Mouse (Mus musculus): Measurements from ENCODE around the gene Aldh6a1. TPM values are rescaled to one million over a fixed set of nuclear protein-coding genes. Genes with fewer than 3 reads are reported as not detected.

Aldh6a1 gene
- total and polyA plus RNA-seq, 2 experiments from 2014 or later: 37.4 to 41.3 TPM

GRCm38 (mm10) chr12:84382369-84382768, 68.4 kb downstream of the Aldh6a1 start:
- Histone ChIP-seq H3K4me2 (ENCODE audit: low read depth, low read length, poor library complexity, severe bottlenecking) (no peak overlapping the region), H3K27me3 (ENCODE audit: insufficient read depth, low read length) (no peaks in the 10 kb centered on the region), H3K9me3 (ENCODE audit: low read length) (no peaks in the 10 kb centered on the region), H3K4me3 (ENCODE audit: low read depth, low read length) (no peak overlapping the region), H3K9ac (replicated peaks; ENCODE audit: low read length, poor library complexity, severe bottlenecking) (no peak overlapping the region), H3K4me1 (ENCODE audit: insufficient read depth, low read length) (no peaks in the 10 kb centered on the region), H3K36me3 (ENCODE audit: insufficient read depth, low read length) (peaks cover 19% of the 10 kb centered on the region; the same call in 1 of the 2 replicates), H3K27ac (ENCODE audit: low read depth, low read length) (no peak overlapping the region)
- no peak for ATAC-seq (ENCODE audit: low FRiP score)
- no peak for DNase-seq (ENCODE audit: low spot score)
- TF ChIP-seq CTCF (IDR thresholded peaks at IDR 0.05): no peak
- WGBS: 88% methylated on average over 4 of the region's 4 CpGs

Other genes starting within 250 kb of the Aldh6a1 start
- 8.5 and 15.6 TPM in 2 replicates for gene Elmsan1, start 232.1 kb downstream of the Aldh6a1 start, total RNA-seq (2014; rRNA removed)
- 2.0 and 3.0 TPM in 2 replicates for gene Elmsan1, start 232.1 kb downstream of the Aldh6a1 start, polyA plus RNA-seq (2015; fragmentation: Nextera tagmentation; extraction: Ambion mirVana)
- gene Ptgr2, start 165.8 kb downstream of the Aldh6a1 start, total RNA-seq (2014; rRNA removed): 13.6 and 16.5 TPM in 2 replicates
- gene Ptgr2, start 165.8 kb downstream of the Aldh6a1 start, polyA plus RNA-seq (2015; fragmentation: Nextera tagmentation; extraction: Ambion mirVana): 18.8 and 19.6 TPM in 2 replicates
- 55.9 and 60.4 TPM in 2 replicates for gene Zfp410, start 134.2 kb downstream of the Aldh6a1 start, total RNA-seq (2014; rRNA removed)
- gene Zfp410, start 134.2 kb downstream of the Aldh6a1 start, polyA plus RNA-seq (2015; fragmentation: Nextera tagmentation; extraction: Ambion mirVana): 44.7 and 48.5 TPM in 2 replicates
- gene Coq6, start 89.3 kb downstream of the Aldh6a1 start, total RNA-seq (2014; rRNA removed): 56.6 and 60.9 TPM in 2 replicates
- 40.6 and 41.6 TPM in 2 replicates for gene Coq6, start 89.3 kb downstream of the Aldh6a1 start, polyA plus RNA-seq (2015; fragmentation: Nextera tagmentation; extraction: Ambion mirVana)
- gene Fam161b, start 89.2 kb downstream of the Aldh6a1 start, total RNA-seq (2014; rRNA removed): 10.4 and 12.5 TPM in 2 replicates
- gene Fam161b, start 89.2 kb downstream of the Aldh6a1 start, polyA plus RNA-seq (2015; fragmentation: Nextera tagmentation; extraction: Ambion mirVana): 11.4 and 14.1 TPM in 2 replicates
- gene Entpd5, start 42.0 kb downstream of the Aldh6a1 start, total RNA-seq (2014; rRNA removed): 15.6 and 15.9 TPM in 2 replicates
- 12.4 and 14.1 TPM in 2 replicates for gene Entpd5, start 42.0 kb downstream of the Aldh6a1 start, polyA plus RNA-seq (2015; fragmentation: Nextera tagmentation; extraction: Ambion mirVana)
- gene Bbof1, start 41.9 kb downstream of the Aldh6a1 start, total RNA-seq (2014; rRNA removed): 1.3 and 2.1 TPM in 2 replicates
- 2.4 and 3.2 TPM in 2 replicates for gene Bbof1, start 41.9 kb downstream of the Aldh6a1 start, polyA plus RNA-seq (2015; fragmentation: Nextera tagmentation; extraction: Ambion mirVana)
- gene Rnf113a2, start 33.8 kb downstream of the Aldh6a1 start, total RNA-seq (2014; rRNA removed): 8.8 and 11.7 TPM in 2 replicates
- 18.4 and 19.1 TPM in 2 replicates for gene Rnf113a2, start 33.8 kb downstream of the Aldh6a1 start, polyA plus RNA-seq (2015; fragmentation: Nextera tagmentation; extraction: Ambion mirVana)
- gene Lin52, start 418 bp upstream of the Aldh6a1 start, total RNA-seq (2014; rRNA removed): 33.4 and 67.8 TPM in 2 replicates
- gene Lin52, start 418 bp upstream of the Aldh6a1 start, polyA plus RNA-seq (2015; fragmentation: Nextera tagmentation; extraction: Ambion mirVana): 22.8 and 26.7 TPM in 2 replicates
- 1.8 and 3.0 TPM in 2 replicates for gene Vsx2, start 118.8 kb upstream of the Aldh6a1 start, total RNA-seq (2014; rRNA removed)
- gene Vsx2, start 118.8 kb upstream of the Aldh6a1 start, polyA plus RNA-seq (2015; fragmentation: Nextera tagmentation; extraction: Ambion mirVana): 0.83 and 1.2 TPM in 2 replicates
- 6.8 and 10.0 TPM in 2 replicates for gene Abcd4, start 166.4 kb upstream of the Aldh6a1 start, total RNA-seq (2014; rRNA removed)
- 9.0 and 10.4 TPM in 2 replicates for gene Abcd4, start 166.4 kb upstream of the Aldh6a1 start, polyA plus RNA-seq (2015; fragmentation: Nextera tagmentation; extraction: Ambion mirVana)
- gene Vrtn, start 190.0 kb upstream of the Aldh6a1 start, total RNA-seq (2014; rRNA removed): not detected in 2 replicates
- not detected in 2 replicates for gene Vrtn, start 190.0 kb upstream of the Aldh6a1 start, polyA plus RNA-seq (2015; fragmentation: Nextera tagmentation; extraction: Ambion mirVana)
- gene Syndig1l, start 247.8 kb upstream of the Aldh6a1 start, total RNA-seq (2014; rRNA removed): 29.3 and 32.0 TPM in 2 replicates
- 15.7 and 17.4 TPM in 2 replicates for gene Syndig1l, start 247.8 kb upstream of the Aldh6a1 start, polyA plus RNA-seq (2015; fragmentation: Nextera tagmentation; extraction: Ambion mirVana)

Data from midbrain, postnatal 0 days (tissue).